Mouse (Mus musculus) effector memory CD4-positive, alpha-beta T cell, adult 5 months (primary cell): ENCODE data around the gene Rtn4rl2. TPM values are rescaled to one million over a fixed set of nuclear protein-coding genes. Genes with fewer than 3 reads are reported as not detected.

ENCODE experiments used
- polyA plus RNA-seq: library from polyadenylated mRNA; unstranded; fragments of 100-300 nt; shearing (Covaris generic); gene quantifications from one replicate; pipeline ENCODE4 v1.2.1, GENCODE M21; 2017

Rtn4rl2 gene
- not detected for polyA plus RNA-seq

DNA sequence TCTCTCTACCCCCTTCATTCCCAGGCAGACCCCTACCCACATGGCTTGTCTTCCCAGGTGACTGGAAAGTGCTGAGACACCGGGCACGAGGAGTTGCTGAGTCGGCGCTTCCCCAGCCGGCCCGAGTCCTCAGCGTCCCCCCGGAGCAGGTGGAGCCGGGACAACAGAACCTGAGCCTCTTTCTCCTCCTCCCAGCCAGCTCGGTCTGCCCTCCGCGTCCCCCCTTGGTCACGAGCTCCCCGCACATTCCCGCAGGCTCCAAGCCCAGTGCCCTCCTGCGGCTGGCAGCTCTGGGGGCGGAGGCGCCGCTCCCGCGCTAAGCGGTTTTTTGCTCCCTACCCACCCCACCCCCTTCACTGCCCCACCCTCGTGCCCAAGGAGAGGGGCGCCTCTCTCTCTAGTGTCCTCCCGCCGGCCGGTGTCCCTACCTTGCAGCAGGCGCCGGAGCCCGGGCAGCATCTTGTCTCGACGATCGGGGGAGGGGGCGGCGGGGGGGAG is at the start of gene Rtn4rl2:
Rtn4rl2 (minus strand) TSS at position 477 of the 498 bp plus-strand sequence.

DNA sequence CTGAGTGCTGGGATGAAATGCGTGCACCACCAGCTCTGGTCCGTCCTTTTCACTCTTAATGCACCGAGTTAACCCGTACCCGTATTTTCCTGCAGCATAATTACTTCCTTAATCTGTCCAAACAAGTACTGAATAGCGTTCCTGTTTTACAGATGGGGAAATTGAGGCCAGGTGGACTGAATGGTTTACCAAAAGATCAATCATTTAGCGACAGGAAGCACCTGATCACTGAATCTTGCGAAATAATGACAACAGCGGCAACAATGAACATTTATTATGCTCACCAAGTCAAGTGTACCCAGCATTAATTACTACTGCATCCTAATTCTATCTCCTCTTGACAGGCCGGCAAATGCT is 47.9 kb downstream of the Rtn4rl2 start, which contains the start of gene Slc43a1:
Slc43a1 (plus strand) TSS at position 258 of the 357 bp plus-strand sequence.

DNA sequence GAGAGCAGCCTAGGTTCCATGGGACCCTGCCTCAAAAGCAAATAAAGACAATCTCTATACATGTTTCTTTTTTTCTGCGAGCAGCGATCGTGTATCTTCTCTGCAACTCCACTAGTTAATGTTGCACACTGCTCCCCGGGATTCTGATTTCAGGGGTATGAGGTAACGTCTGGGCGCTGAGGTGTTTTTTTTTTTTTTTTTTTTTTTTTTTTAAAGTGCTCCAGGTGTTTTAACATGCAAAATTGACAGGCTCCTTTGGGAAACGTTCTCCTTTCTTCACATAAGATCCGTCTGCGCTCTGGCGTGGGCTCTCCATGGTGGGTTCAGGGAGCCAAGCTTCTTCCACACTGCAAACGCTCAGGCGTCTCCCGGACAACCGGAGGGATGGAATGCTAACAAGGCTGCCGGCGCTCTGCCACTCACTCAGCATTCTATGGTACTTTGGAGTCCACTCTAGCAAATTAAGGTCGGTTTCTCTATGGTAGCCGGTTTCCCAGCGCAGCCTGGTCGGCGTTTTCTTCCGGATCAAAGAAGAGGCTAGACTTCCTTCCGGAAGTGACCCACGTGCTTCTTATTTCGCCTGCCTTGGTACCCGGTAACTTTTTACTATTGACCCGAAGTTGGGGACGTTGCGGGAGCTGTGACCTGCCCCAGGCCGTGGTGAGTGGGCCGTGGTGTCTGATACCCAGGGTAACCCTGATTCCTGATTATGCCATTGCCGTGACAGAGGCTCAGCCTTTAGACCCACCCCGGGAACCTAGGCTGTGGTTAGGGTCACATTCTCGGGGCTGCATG is 59.8 kb downstream of the Rtn4rl2 start, which contains the start of gene Timm10:
Timm10 (plus strand) TSS at position 510 of the 795 bp plus-strand sequence.

DNA sequence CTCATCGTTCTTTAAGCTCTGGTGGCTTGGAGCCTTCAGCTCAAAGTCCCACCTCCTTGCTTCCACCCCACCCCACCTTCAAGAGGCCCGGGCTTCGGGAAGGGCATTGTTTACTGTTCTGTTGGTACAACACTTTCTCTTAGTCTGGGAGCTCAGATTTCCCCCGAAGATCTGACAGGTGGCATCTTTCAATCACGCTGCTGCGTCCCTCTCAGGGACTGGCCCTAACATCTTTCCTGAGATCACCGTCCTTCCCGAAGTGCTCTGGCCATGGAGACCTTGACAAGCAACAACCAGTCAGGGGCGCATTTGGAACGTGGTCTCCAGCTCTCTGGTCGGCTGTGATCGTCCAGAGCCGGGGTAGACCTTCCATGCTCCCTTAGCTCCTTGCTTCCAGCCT is 64.0 kb downstream of the Rtn4rl2 start, which contains the start of gene Smtnl1:
Smtnl1 (minus strand) TSS at position 101 of the 400 bp plus-strand sequence.

Other genes with a start within 250 kb of the Rtn4rl2 start
- gene Ctnnd1, start 235.9 kb downstream of the Rtn4rl2 start, polyA plus RNA-seq: 0.29 TPM
- gene Btbd18, start 227.6 kb downstream of the Rtn4rl2 start, polyA plus RNA-seq: not detected
- 49.8 TPM for gene Selenoh, start 215.9 kb downstream of the Rtn4rl2 start, polyA plus RNA-seq
- not detected for gene Gm28635, start 208.7 kb downstream of the Rtn4rl2 start, polyA plus RNA-seq
- 14.3 TPM for gene Med19, start 208.3 kb downstream of the Rtn4rl2 start, polyA plus RNA-seq
- 45.2 TPM for gene Tmx2, start 207.6 kb downstream of the Rtn4rl2 start, polyA plus RNA-seq
- 50.4 TPM for gene Zdhhc5, start 171.5 kb downstream of the Rtn4rl2 start, polyA plus RNA-seq
- 75.6 TPM for gene Clp1, start 159.4 kb downstream of the Rtn4rl2 start, polyA plus RNA-seq
- gene Ypel4, start 152.7 kb downstream of the Rtn4rl2 start, polyA plus RNA-seq: 1.5 TPM
- gene Gm19426, start 143.1 kb downstream of the Rtn4rl2 start, polyA plus RNA-seq: not detected
- gene Serping1, start 111.3 kb downstream of the Rtn4rl2 start, polyA plus RNA-seq: not detected
- gene Ube2l6, start 87.9 kb downstream of the Rtn4rl2 start, polyA plus RNA-seq: 3.2 TPM
- not detected for gene Smtnl1, start 64.1 kb downstream of the Rtn4rl2 start, polyA plus RNA-seq
- gene Timm10, start 59.7 kb downstream of the Rtn4rl2 start, polyA plus RNA-seq: 13.5 TPM
- 11.1 TPM for gene Slc43a1, start 47.9 kb downstream of the Rtn4rl2 start, polyA plus RNA-seq
- 1.0 TPM for gene Slc43a3, start 49.9 kb upstream of the Rtn4rl2 start, polyA plus RNA-seq
- gene Prg2, start 93.8 kb upstream of the Rtn4rl2 start, polyA plus RNA-seq: not detected
- gene Prg3, start 101.5 kb upstream of the Rtn4rl2 start, polyA plus RNA-seq: not detected
- 159 TPM for gene Ssrp1, start 150.5 kb upstream of the Rtn4rl2 start, polyA plus RNA-seq
- not detected for gene P2rx3, start 150.8 kb upstream of the Rtn4rl2 start, polyA plus RNA-seq
- 12.3 TPM for gene Tnks1bp1, start 161.3 kb upstream of the Rtn4rl2 start, polyA plus RNA-seq
- not detected for gene Aplnr, start 249.5 kb upstream of the Rtn4rl2 start, polyA plus RNA-seq